Mouse (Mus musculus): Measurements from ENCODE around the gene Ppm1k. TPM values are rescaled to one million over a fixed set of nuclear protein-coding genes. Genes with fewer than 3 reads are reported as not detected.
"Not testable (repeated sequence)": the region's sequence is repeated elsewhere in the genome, so short reads cannot be mapped to it uniquely, and the experiment has no call there.

Gene Ppm1k
- polyA plus RNA-seq, 1 experiment from 2014 or later = 8.3 TPM

GRCm38 (mm10) chr6:57520749-57521652 is 14.3 kb downstream of the Ppm1k start:
- no peak overlapping the region for H3K27ac ChIP-seq
- no peak overlapping the region for H3K4me3 ChIP-seq (replicated peaks; ENCODE audit: low read length)
- H3K4me1 ChIP-seq (replicated peaks; ENCODE audit: control insufficient read depth, insufficient read depth, low read length) = no peaks in the 10 kb centered on the region
- ATAC-seq (ENCODE audit: low FRiP score) (no peak), DNase-seq (ENCODE audit: low spot score) (no peak)
- no peaks in the 10 kb centered on the region for H3K27me3 ChIP-seq (ENCODE audit: control insufficient read depth, insufficient read depth, low read length)
- 78% methylated on average over 10 of the region's 10 CpGs for WGBS
- H3K9me3 ChIP-seq (ENCODE audit: control insufficient read depth, low read length) = no peaks in the 10 kb centered on the region
- H3K9ac ChIP-seq = no peak overlapping the region
- no peaks in the 10 kb centered on the region for H3K36me3 ChIP-seq (replicated peaks; ENCODE audit: control insufficient read depth, insufficient read depth)
- no peak overlapping the region for H3K4me2 ChIP-seq (replicated peaks)

- Histone ChIP-seq H3K27ac (no peak overlapping the region), H3K9me3 (ENCODE audit: control insufficient read depth, low read length) (no peaks in the 10 kb centered on the region), H3K27me3 (ENCODE audit: control insufficient read depth, insufficient read depth, low read length) (no peaks in the 10 kb centered on the region), H3K4me3 (replicated peaks; ENCODE audit: low read length) (no peak overlapping the region), H3K36me3 (replicated peaks; ENCODE audit: control insufficient read depth, insufficient read depth) (peaks cover 28% of the 10 kb centered on the region), H3K9ac (no peak overlapping the region), H3K4me1 (replicated peaks; ENCODE audit: control insufficient read depth, insufficient read depth, low read length) (no peaks in the 10 kb centered on the region), H3K4me2 (replicated peaks) (no peak overlapping the region)
- no peak for DNase-seq (ENCODE audit: low spot score)
- no peak for ATAC-seq (ENCODE audit: low FRiP score)
- WGBS = 79% methylated on average over 4 of the region's 4 CpGs
Observed at GRCm38 (mm10) chr6:57514035-57514374, 21.3 kb downstream of the Ppm1k start.

GRCm38 (mm10) chr6:57513351-57514034 is 21.8 kb downstream of the Ppm1k start:
- WGBS = 90% methylated on average over 7 of the region's 7 CpGs
- no peak overlapping the region for H3K27ac ChIP-seq
- no peaks in the 10 kb centered on the region for H3K9me3 ChIP-seq (ENCODE audit: control insufficient read depth, low read length)
- H3K36me3 ChIP-seq (replicated peaks; ENCODE audit: control insufficient read depth, insufficient read depth) = peaks cover 28% of the 10 kb centered on the region
- DNase-seq (ENCODE audit: low spot score) (no peak), ATAC-seq (ENCODE audit: low FRiP score) (no peak)
- no peak overlapping the region for H3K4me2 ChIP-seq (replicated peaks)
- no peak overlapping the region for H3K9ac ChIP-seq
- no peak overlapping the region for H3K4me3 ChIP-seq (replicated peaks; ENCODE audit: low read length)
- H3K27me3 ChIP-seq (ENCODE audit: control insufficient read depth, insufficient read depth, low read length) = no peaks in the 10 kb centered on the region
- H3K4me1 ChIP-seq (replicated peaks; ENCODE audit: control insufficient read depth, insufficient read depth, low read length) = no peaks in the 10 kb centered on the region

GRCm38 (mm10) chr6:57511899-57512298 is 23.4 kb downstream of the Ppm1k start:
- Histone ChIP-seq H3K4me3 (replicated peaks; ENCODE audit: low read length) (no peak overlapping the region), H3K9ac (no peak overlapping the region), H3K36me3 (replicated peaks; ENCODE audit: control insufficient read depth, insufficient read depth) (peaks cover 28% of the 10 kb centered on the region), H3K27me3 (ENCODE audit: control insufficient read depth, insufficient read depth, low read length) (no peaks in the 10 kb centered on the region), H3K9me3 (ENCODE audit: control insufficient read depth, low read length) (no peaks in the 10 kb centered on the region), H3K4me2 (replicated peaks) (no peak overlapping the region), H3K4me1 (replicated peaks; ENCODE audit: control insufficient read depth, insufficient read depth, low read length) (no peaks in the 10 kb centered on the region), H3K27ac (no peak overlapping the region)
- ATAC-seq (ENCODE audit: low FRiP score) = no peak
- DNase-seq (ENCODE audit: low spot score) = no peak
- 93% methylated on average over 5 of the region's 5 CpGs for WGBS

GRCm38 (mm10) chr6:57503662-57504379 is 31.4 kb downstream of the Ppm1k start:
- Histone ChIP-seq H3K9me3 (ENCODE audit: control insufficient read depth, low read length) (no peaks in the 10 kb centered on the region), H3K4me2 (replicated peaks) (no peak overlapping the region), H3K27ac (no peak overlapping the region), H3K27me3 (ENCODE audit: control insufficient read depth, insufficient read depth, low read length) (no peaks in the 10 kb centered on the region), H3K4me3 (replicated peaks; ENCODE audit: low read length) (no peak overlapping the region), H3K4me1 (replicated peaks; ENCODE audit: control insufficient read depth, insufficient read depth, low read length) (no peaks in the 10 kb centered on the region), H3K36me3 (replicated peaks; ENCODE audit: control insufficient read depth, insufficient read depth) (no peaks in the 10 kb centered on the region), H3K9ac (no peak overlapping the region)
- WGBS = 83% methylated on average over 2 of the region's 3 CpGs
- no peak for ATAC-seq (ENCODE audit: low FRiP score)
- DNase-seq (ENCODE audit: low spot score) = no peak

- 85% methylated on average over 2 of the region's 2 CpGs for WGBS
Observed at GRCm38 (mm10) chr6:57499209-57499608, 36.1 kb downstream of the Ppm1k start.

GRCm38 (mm10) chr6:57468161-57468560 is 67.1 kb downstream of the Ppm1k start:
- 27% methylated on average over 3 of the region's 3 CpGs for WGBS
- ATAC-seq (ENCODE audit: low FRiP score); H3K4me2 ChIP-seq (replicated peaks): not testable (repeated sequence)

More at GRCm38 (mm10) chr6:57499209-57499608, 36.1 kb downstream of the Ppm1k start:
- H3K4me3 ChIP-seq (replicated peaks; ENCODE audit: low read length) = no peak overlapping the region
- DNase-seq (ENCODE audit: low spot score) (no peak), ATAC-seq (ENCODE audit: low FRiP score) (no peak)
- H3K36me3 ChIP-seq (replicated peaks; ENCODE audit: control insufficient read depth, insufficient read depth) = no peaks in the 10 kb centered on the region
- no peak overlapping the region for H3K4me2 ChIP-seq (replicated peaks)
- no peaks in the 10 kb centered on the region for H3K4me1 ChIP-seq (replicated peaks; ENCODE audit: control insufficient read depth, insufficient read depth, low read length)
- H3K27ac ChIP-seq = no peak overlapping the region
- H3K9ac ChIP-seq = no peak overlapping the region
- no peaks in the 10 kb centered on the region for H3K27me3 ChIP-seq (ENCODE audit: control insufficient read depth, insufficient read depth, low read length)
- H3K9me3 ChIP-seq (ENCODE audit: control insufficient read depth, low read length) = no peaks in the 10 kb centered on the region

More at GRCm38 (mm10) chr6:57468161-57468560, 67.1 kb downstream of the Ppm1k start:
- not testable (repeated sequence) for H3K4me1 ChIP-seq (replicated peaks; ENCODE audit: control insufficient read depth, insufficient read depth, low read length); H3K9ac ChIP-seq; H3K27ac ChIP-seq; H3K36me3 ChIP-seq (replicated peaks; ENCODE audit: control insufficient read depth, insufficient read depth); H3K9me3 ChIP-seq (ENCODE audit: control insufficient read depth, low read length); DNase-seq (ENCODE audit: low spot score); H3K27me3 ChIP-seq (ENCODE audit: control insufficient read depth, insufficient read depth, low read length); H3K4me3 ChIP-seq (replicated peaks; ENCODE audit: low read length)

Data from hindbrain, embryonic 14.5 days (tissue).